Mouse (Mus musculus) lung, postnatal 0 days (tissue): Measurements from ENCODE around the gene Zan. TPM values are rescaled to one million over a fixed set of nuclear protein-coding genes. Genes with fewer than 3 reads are reported as not detected.

ENCODE experiments used
- ATAC-seq: fragments of 200-750 bp; cut with Nextera tagmentation; 2 replicates; pipeline ENCODE4 v1.8.0; 2017; ENCODE audit warnings: moderate library complexity
- DNase-seq: peaks from one replicate; pipeline ENCODE4 v3.0.0-alpha.2; 2016; ENCODE audit warnings: low spot score
- H3K27ac ChIP-seq: fragments of 300-500 bp; sonication (generic); 2 replicates; pipeline ENCODE4 v1.5.1; 2014; ENCODE audit warnings: antibody characterized with exemption, mild to moderate bottlenecking, low read length, mixed read lengths
- H3K27me3 ChIP-seq: fragments of 300-500 bp; sonication (generic); replicated peaks from 2 replicates; pipeline ENCODE4 v1.6.1; 2014; ENCODE audit warnings: low read length, mixed read lengths; ENCODE audit not compliant: insufficient read depth
- H3K36me3 ChIP-seq: fragments of 300-500 bp; sonication (generic); 2 replicates; pipeline ENCODE4 v1.6.1; 2014; ENCODE audit warnings: low read length, mixed read lengths; ENCODE audit not compliant: insufficient read depth
- H3K4me1 ChIP-seq: fragments of 300-500 bp; sonication (generic); 2 replicates; pipeline ENCODE4 v1.6.1; 2014; ENCODE audit warnings: antibody characterized with exemption, low read depth, low read length, mixed read lengths; ENCODE audit not compliant: insufficient read depth
- H3K4me2 ChIP-seq: fragments of 300-500 bp; sonication (generic); replicated peaks from 2 replicates; pipeline ENCODE4 v1.6.1; 2014; ENCODE audit warnings: low read depth, mild to moderate bottlenecking, low read length, moderate library complexity, mixed read lengths
- H3K4me3 ChIP-seq: fragments of 300-500 bp; sonication (generic); 2 replicates; pipeline ENCODE4 v1.5.1; 2014; ENCODE audit warnings: low read depth, low read length
- H3K9ac ChIP-seq: fragments of 300-500 bp; sonication (generic); replicated peaks from 2 replicates; pipeline ENCODE4 v1.6.1; 2014; ENCODE audit warnings: low read depth, mild to moderate bottlenecking
- H3K9me3 ChIP-seq: fragments of 300-500 bp; sonication (generic); 2 replicates; pipeline ENCODE4 v1.6.1; 2016; ENCODE audit warnings: low read length, mixed read lengths
- CTCF ChIP-seq: IDR thresholded peaks from 2 replicates; pipeline ENCODE4 v1.5.1; 2016; ENCODE audit warnings: antibody characterized with exemption, mild to moderate bottlenecking
- EP300 ChIP-seq: IDR thresholded peaks from 2 replicates; pipeline ENCODE4 v1.6.1; 2016; ENCODE audit warnings: antibody characterized with exemption, mild to moderate bottlenecking, control low read depth
- WGBS: fragments of 180-500 bp; shearing (Covaris S2); extraction: QIAGEN DNeasy Blood & Tissue Kit; methylation state at CpG from one replicate; pipeline ENCODE4 v1.1.7; 2014; 5-methylcytosine and 5-hydroxymethylcytosine counted together
- polyA plus RNA-seq: library from polyadenylated mRNA; unstranded; fragments of >200 nt; fragmentation: Nextera tagmentation; extraction: Ambion mirVana; gene quantifications from 2 replicates; pipeline ENCODE4 v1.2.1, GENCODE M21; 2015

Zan gene
- polyA plus RNA-seq, 1 experiment from 2014 or later, result 0.11 TPM

DNA sequence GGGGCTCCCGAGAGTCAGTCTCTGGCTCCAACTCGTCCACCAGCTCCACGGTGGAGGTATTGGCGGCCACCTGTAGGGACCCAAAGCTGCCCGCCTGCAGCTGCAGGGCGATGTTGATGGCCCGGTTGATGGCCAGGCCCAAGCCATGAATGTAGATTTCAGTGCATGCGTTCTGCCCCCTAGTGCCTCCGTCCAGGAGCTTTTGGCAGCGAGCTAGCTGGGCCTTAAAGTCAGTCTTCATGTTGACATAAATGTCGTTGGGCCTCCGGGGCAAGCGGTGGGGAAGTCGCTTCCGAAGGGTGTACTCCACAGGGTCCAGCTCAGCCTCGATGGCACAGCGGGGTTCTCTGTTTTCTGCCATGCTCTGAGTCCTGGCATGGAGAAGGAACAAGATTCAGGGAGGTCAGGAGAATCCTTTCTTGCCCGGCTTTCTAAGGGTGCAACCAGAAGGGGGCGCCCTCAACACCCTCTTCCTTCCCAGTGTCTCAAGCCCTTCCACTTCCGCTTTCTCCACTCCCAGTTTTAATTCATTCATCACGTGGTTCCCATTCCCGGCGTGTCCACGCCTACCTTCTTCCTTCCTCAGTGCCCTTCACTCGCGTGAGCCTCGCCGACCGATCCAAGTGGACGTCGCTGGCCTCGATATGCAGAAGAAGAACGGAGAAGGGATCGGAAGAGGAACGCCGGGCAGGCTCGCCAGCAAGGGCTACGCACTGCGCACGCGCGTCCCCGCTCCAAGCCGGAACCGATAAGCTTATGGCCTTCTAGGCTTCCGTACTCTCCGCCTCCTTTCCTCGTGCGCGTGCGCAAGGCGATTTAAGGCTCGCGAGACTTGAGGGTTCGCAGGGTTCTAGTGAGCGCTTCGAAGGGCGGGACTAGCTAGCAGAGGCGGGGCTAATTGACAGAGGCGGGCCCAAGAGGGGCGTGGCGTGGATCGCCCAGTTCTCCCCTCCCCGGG, 25.1 kb upstream of the Zan start, which contains the start of gene Pop7:
Gene Pop7, minus strand, starts transcription at position 810 of the 958 bp plus-strand sequence.
- DNase-seq (peak; percentile 99), ATAC-seq (peak; percentile 96)
- WGBS, result 2% methylated on average over 62 of the region's 64 CpGs
- H3K4me1 ChIP-seq, result peaks cover 7% of the 10 kb centered on the region; the same call in 1 of the 2 replicates
- peak within 1 kb of the TSS; percentile 96 for H3K27ac ChIP-seq
- H3K4me2 ChIP-seq, result peak within 1 kb of the TSS; percentile 57
- TF ChIP-seq EP300 (peak; percentile 85), CTCF (peak; percentile 78)
- H3K36me3 ChIP-seq, result no peaks in the 10 kb centered on the region
- peak within 1 kb of the TSS; percentile 72 for H3K4me3 ChIP-seq
- H3K9ac ChIP-seq, result peak within 1 kb of the TSS; percentile 62
- no peaks in the 10 kb centered on the region for H3K9me3 ChIP-seq
- H3K27me3 ChIP-seq, result no peaks in the 10 kb centered on the region

DNA sequence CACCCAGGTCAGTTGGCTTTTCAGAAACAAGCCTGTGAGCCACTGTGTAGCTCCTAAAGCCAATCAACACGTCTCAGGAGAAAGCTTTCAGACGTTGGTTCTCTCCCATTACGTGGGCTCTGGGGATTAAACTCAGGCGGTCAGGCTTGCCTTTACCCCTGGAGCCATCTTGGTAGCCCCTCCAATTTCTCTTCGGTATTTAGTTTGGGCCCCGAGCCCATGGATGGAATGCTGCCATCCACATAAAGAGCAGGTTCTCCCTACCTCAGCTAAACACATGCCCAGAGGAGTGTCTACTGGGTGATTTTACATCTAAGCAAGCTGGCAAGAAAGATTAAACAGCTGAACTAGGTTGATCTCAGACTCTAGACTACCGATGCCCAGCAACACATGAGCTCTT, 23.3 kb upstream of the Zan start:
- DNase-seq (no peak), ATAC-seq (no peak)
- Histone ChIP-seq H3K4me3 (no peak overlapping the region), H3K36me3 (no peaks in the 10 kb centered on the region), H3K9me3 (no peaks in the 10 kb centered on the region), H3K4me1 (peaks cover 7% of the 10 kb centered on the region; the same call in 1 of the 2 replicates), H3K4me2 (no peak overlapping the region), H3K27me3 (no peaks in the 10 kb centered on the region), H3K9ac (no peak overlapping the region), H3K27ac (no peak overlapping the region)
- TF ChIP-seq CTCF, result no peak
- no peak for TF ChIP-seq EP300
- 86% methylated on average over 7 of the region's 7 CpGs for WGBS

DNA sequence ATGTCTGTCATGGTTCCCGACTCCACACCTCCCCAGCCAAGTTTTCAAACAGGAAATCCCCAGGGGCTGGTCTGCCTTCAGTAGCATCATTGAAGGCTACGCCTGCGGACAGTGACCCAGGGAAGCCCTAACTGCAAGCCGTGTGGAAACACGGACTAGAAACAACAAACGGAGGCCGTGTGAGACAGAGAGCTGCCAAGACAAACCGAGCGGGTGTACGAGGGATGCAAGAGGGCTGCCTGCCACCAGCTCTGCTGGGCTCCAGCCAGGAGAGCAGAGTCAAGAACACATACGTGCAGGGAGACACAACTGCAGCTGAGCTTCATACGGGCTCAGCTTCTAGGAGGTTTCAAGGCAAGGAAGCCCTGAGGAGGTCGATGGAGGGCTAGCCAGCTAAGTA, 17.0 kb upstream of the Zan start:
- H3K9me3 ChIP-seq, result no peaks in the 10 kb centered on the region
- no peak overlapping the region for H3K4me2 ChIP-seq
- no peak overlapping the region for H3K9ac ChIP-seq
- no peaks in the 10 kb centered on the region for H3K36me3 ChIP-seq
- DNase-seq, result peak; percentile 51
- 41% methylated on average over 13 of the region's 13 CpGs for WGBS
- ATAC-seq, result peak; percentile 68
- H3K27ac ChIP-seq, result no peak overlapping the region
- H3K4me1 ChIP-seq, result no peaks in the 10 kb centered on the region
- no peak overlapping the region for H3K4me3 ChIP-seq
- H3K27me3 ChIP-seq, result no peaks in the 10 kb centered on the region
- no peak for TF ChIP-seq EP300
- no peak for TF ChIP-seq CTCF

DNA sequence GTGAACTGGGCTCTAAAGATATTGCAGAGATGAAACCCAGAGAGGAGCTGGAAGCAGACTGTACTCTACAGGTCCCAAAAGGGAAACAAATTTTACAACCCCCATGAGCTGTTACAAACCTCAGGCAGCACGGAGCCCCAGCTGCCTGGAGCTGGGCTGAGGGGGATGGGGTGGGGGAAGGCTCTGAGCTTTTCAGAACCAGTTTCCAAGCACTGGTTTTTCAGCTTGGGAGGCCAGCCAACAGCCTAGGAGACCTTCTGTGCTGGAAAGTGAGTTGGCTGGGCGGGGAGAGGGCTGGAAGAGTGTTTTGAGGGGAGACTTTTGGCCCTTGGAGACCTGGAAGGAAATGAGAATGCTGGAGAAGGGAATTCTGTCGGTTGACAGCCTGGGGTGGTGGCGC, 14.7 kb upstream of the Zan start:
- Histone ChIP-seq H3K27ac (no peak overlapping the region), H3K4me2 (no peak overlapping the region), H3K9me3 (no peaks in the 10 kb centered on the region), H3K36me3 (no peaks in the 10 kb centered on the region), H3K4me3 (no peak overlapping the region), H3K4me1 (no peaks in the 10 kb centered on the region), H3K27me3 (no peaks in the 10 kb centered on the region), H3K9ac (no peak overlapping the region)
- WGBS, result 33% methylated on average over 4 of the region's 4 CpGs
- TF ChIP-seq EP300 (no peak), CTCF (no peak)
- DNase-seq, result peak; percentile 40
- peak; percentile 45 for ATAC-seq

DNA sequence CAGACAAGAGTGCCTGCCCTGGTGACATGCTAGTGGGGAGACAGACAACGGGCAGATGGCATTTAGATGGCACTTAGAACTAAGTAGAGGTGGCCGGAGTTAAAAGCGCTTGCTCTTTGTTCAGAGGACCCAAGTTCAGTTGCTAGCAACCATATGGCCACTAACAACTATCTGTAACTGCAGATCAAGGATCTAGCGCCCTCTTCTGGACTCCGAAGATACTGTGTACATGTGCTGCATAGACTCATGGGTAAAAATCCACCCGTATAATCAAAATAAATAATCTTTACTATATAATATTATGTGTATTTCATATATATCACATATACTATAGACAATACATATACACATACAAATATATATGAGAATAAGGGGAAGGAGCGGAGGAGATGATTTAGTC, 10.8 kb upstream of the Zan start:
- DNase-seq (no peak), ATAC-seq (no peak)
- no peaks in the 10 kb centered on the region for H3K9me3 ChIP-seq
- H3K4me3 ChIP-seq, result no peak overlapping the region
- 0 out of 2 replicates have a peak, but pooled peaks cover 4% of the 10 kb centered on the region for H3K4me1 ChIP-seq
- no peaks in the 10 kb centered on the region for H3K36me3 ChIP-seq
- no peak overlapping the region for H3K9ac ChIP-seq
- no peak overlapping the region for H3K4me2 ChIP-seq
- no peaks in the 10 kb centered on the region for H3K27me3 ChIP-seq
- WGBS, result 84% methylated on average over 7 of the region's 7 CpGs
- TF ChIP-seq CTCF (peak; percentile 41), EP300 (no peak)
- no peak overlapping the region for H3K27ac ChIP-seq

DNA sequence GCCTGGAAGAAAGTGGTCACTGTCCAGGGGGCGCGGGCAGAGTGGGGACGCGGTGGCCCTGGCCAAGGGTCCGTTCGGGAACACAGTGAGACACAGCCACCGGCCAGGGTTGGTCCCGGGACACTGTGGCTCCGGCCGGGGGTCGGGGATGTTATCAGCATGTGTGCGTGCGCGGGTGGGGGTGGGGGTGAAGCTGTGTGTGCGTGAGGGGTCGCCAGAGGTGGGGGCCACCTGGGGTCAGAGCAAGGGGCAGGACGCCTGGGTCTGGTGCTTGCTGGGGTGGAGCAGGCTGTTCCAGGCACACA, 8.9 kb upstream of the Zan start:
- Histone ChIP-seq H3K9me3 (no peaks in the 10 kb centered on the region), H3K4me2 (peak overlapping the region; percentile 43), H3K9ac (no peak overlapping the region), H3K36me3 (no peaks in the 10 kb centered on the region), H3K27me3 (no peaks in the 10 kb centered on the region), H3K27ac (no peak overlapping the region), H3K4me1 (0 out of 2 replicates have a peak, but pooled peaks cover 4% of the 10 kb centered on the region), H3K4me3 (no peak overlapping the region)
- DNase-seq (no peak), ATAC-seq (no peak)
- WGBS, result 6% methylated on average over 17 of the region's 17 CpGs
- TF ChIP-seq CTCF (no peak), EP300 (no peak)
